Mouse (Mus musculus) ES-E14 (cell line): ENCODE measurements around the gene Csgalnact2.

Experiments used
- CHD2 ChIP-seq: IDR thresholded peaks from 2 replicates; pipeline ENCODE4 v1.6.1; 2014; ENCODE audit warnings: mild to moderate bottlenecking, low read depth, low read length, inconsistent platforms
- HCFC1 ChIP-seq: IDR thresholded peaks from 2 replicates; pipeline ENCODE4 v1.6.1; 2012; ENCODE audit warnings: low read length, inconsistent platforms, borderline replicate concordance; ENCODE audit not compliant: insufficient read depth
- MAFK ChIP-seq: IDR thresholded peaks from 2 replicates; pipeline ENCODE4 v1.6.1; 2014; ENCODE audit warnings: mild to moderate bottlenecking, low read depth, low read length, inconsistent platforms; ENCODE audit not compliant: insufficient read depth
- ZNF384 ChIP-seq: IDR thresholded peaks from 2 replicates; pipeline ENCODE4 v1.6.1; 2012; ENCODE audit warnings: low read depth, low read length, inconsistent platforms

DNA sequence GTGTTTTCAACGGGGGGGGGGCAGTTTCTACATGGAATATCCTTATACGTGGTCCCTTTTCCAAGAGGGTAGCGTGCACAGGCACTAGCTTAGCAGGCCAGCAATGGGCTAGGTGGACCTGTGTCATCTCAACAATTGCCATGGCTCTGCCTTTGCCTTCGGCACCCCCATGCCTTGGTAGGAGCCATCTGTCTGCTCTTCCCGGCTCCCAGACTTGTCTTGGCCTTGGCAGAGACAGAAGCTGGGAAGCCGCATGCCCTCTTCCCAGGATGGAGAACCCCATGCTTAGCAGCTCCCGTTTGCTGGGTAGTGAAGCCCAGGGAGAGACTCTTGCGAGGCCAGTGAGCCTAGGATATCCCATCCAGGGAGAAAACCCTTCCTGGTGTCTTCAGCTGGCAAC is 54.3 kb downstream of the Csgalnact2 start:
- TF ChIP-seq ZNF384 (no peak), MAFK (no peak), CHD2 (no peak), HCFC1 (no peak)
